Mouse (Mus musculus): ENCODE results near the gene Tbc1d10b. TPM values are rescaled to one million over a fixed set of nuclear protein-coding genes. Genes with fewer than 3 reads are reported as not detected.

The Tbc1d10b gene
- polyA plus RNA-seq, 1 experiment from 2014 or later, result 26.4 TPM

DNA sequence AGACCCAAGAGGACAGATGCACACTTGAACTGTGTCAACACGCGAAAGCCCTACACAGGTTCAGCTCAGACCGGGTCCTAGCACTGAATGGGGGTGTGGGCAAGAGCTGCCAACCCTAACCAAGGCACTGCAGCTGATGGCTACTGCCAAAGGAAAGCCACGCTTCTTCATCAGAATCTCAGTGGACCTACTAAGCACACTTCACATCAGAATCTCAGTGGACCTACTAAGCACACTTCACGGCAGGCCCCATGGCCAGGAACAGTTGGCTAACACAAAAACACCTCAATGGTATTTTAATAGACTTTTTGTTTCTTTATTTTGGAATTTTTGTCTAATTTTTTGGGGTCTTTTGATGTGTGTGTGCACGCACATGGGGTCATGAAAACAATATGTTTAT, 55.8 kb downstream of the Tbc1d10b start:
- Histone ChIP-seq H3K9me3 (no peaks in the 10 kb centered on the region), H3K4me1 (no peaks in the 10 kb centered on the region), H3K4me3 (no peak overlapping the region), H3K36me3 (no peaks in the 10 kb centered on the region), H3K27ac (no peak overlapping the region), H3K27me3 (ENCODE audit: insufficient read depth, poor library complexity, severe bottlenecking) (no peaks in the 10 kb centered on the region)
- DNase-seq (ENCODE audit: low spot score), result no peak
- 88% methylated on average over 6 of the region's 6 CpGs for WGBS

DNA sequence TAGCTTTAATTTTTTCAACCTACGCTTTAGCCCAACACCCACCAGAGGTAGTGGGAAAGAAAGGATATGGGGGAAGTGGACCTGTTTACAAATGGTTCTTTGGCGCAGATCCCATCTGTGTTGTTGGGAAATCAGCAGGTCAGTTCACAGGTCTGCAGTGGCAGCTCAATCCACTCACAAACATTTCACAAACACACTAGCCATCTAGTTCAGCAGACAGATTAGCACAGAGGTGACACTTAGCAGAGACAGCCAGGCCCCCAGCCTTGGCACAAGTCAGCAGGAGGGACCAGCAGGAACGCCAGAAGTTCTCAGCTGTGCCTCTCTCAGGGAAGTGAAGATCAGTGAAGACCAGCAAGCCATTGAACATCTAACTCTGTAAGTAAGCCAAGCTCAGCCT, 60.4 kb downstream of the Tbc1d10b start:
- no peaks in the 10 kb centered on the region for H3K27me3 ChIP-seq (ENCODE audit: insufficient read depth, poor library complexity, severe bottlenecking)
- no peaks in the 10 kb centered on the region for H3K9me3 ChIP-seq
- 48% methylated on average over 3 of the region's 3 CpGs for WGBS
- H3K27ac ChIP-seq, result no peak overlapping the region
- DNase-seq (ENCODE audit: low spot score), result no peak
- peaks cover 9% of the 10 kb centered on the region; the same call in 1 of the 2 replicates for H3K4me1 ChIP-seq
- H3K36me3 ChIP-seq, result no peaks in the 10 kb centered on the region
- H3K4me3 ChIP-seq, result no peak overlapping the region

Other genes starting within 250 kb of the Tbc1d10b start
- 87.4 and 89.3 TPM in 2 replicates for gene Cdipt, start 232.6 kb downstream of the Tbc1d10b start, polyA plus RNA-seq (2016; fragmentation: Nextera tagmentation; extraction: Ambion mirVana)
- 1.3 and 1.5 TPM in 2 replicates for gene Cdiptos, start 232.4 kb downstream of the Tbc1d10b start, polyA plus RNA-seq (2016; fragmentation: Nextera tagmentation; extraction: Ambion mirVana)
- gene Mvp, start 193.8 kb downstream of the Tbc1d10b start, polyA plus RNA-seq (2016; fragmentation: Nextera tagmentation; extraction: Ambion mirVana), result 8.4 and 9.9 TPM in 2 replicates
- 0.41 TPM in 1 of 2 replicates, not detected in the other for gene Pagr1b, start 192.0 kb downstream of the Tbc1d10b start, polyA plus RNA-seq (2016; fragmentation: Nextera tagmentation; extraction: Ambion mirVana)
- 64.1 and 99.6 TPM in 2 replicates for gene Pagr1a, start 191.1 kb downstream of the Tbc1d10b start, polyA plus RNA-seq (2016; fragmentation: Nextera tagmentation; extraction: Ambion mirVana)
- gene Gm42742, start 187.4 kb downstream of the Tbc1d10b start, polyA plus RNA-seq (2016; fragmentation: Nextera tagmentation; extraction: Ambion mirVana), result 20.6 and 46.6 TPM in 2 replicates
- 2.4 and 3.2 TPM in 2 replicates for gene Prrt2, start 187.3 kb downstream of the Tbc1d10b start, polyA plus RNA-seq (2016; fragmentation: Nextera tagmentation; extraction: Ambion mirVana)
- gene Maz, start 181.4 kb downstream of the Tbc1d10b start, polyA plus RNA-seq (2016; fragmentation: Nextera tagmentation; extraction: Ambion mirVana), result 41.5 and 66.9 TPM in 2 replicates
- gene Kif22, start 166.0 kb downstream of the Tbc1d10b start, polyA plus RNA-seq (2016; fragmentation: Nextera tagmentation; extraction: Ambion mirVana), result 110 and 145 TPM in 2 replicates
- not detected in 2 replicates for gene Zg16, start 121.1 kb downstream of the Tbc1d10b start, polyA plus RNA-seq (2016; fragmentation: Nextera tagmentation; extraction: Ambion mirVana)
- 0.73 and 1.0 TPM in 2 replicates for gene AI467606, start 117.1 kb downstream of the Tbc1d10b start, polyA plus RNA-seq (2016; fragmentation: Nextera tagmentation; extraction: Ambion mirVana)
- 7.2 and 14.5 TPM in 2 replicates for gene Qprt, start 86.2 kb downstream of the Tbc1d10b start, polyA plus RNA-seq (2016; fragmentation: Nextera tagmentation; extraction: Ambion mirVana)
- 0.06 and 0.50 TPM in 2 replicates for gene Spn, start 70.6 kb downstream of the Tbc1d10b start, polyA plus RNA-seq (2016; fragmentation: Nextera tagmentation; extraction: Ambion mirVana)
- 49.1 and 61.0 TPM in 2 replicates for gene Cd2bp2, start 12.4 kb downstream of the Tbc1d10b start, polyA plus RNA-seq (2016; fragmentation: Nextera tagmentation; extraction: Ambion mirVana)
- gene Mylpf, start 422 bp upstream of the Tbc1d10b start, polyA plus RNA-seq (2016; fragmentation: Nextera tagmentation; extraction: Ambion mirVana), result 40.4 and 51.1 TPM in 2 replicates
- gene Zfp553, start 24.6 kb upstream of the Tbc1d10b start, polyA plus RNA-seq (2016; fragmentation: Nextera tagmentation; extraction: Ambion mirVana), result 30.5 and 42.9 TPM in 2 replicates
- gene Sept1, start 24.7 kb upstream of the Tbc1d10b start, polyA plus RNA-seq (2016; fragmentation: Nextera tagmentation; extraction: Ambion mirVana), result 21.2 and 25.4 TPM in 2 replicates
- gene Zfp771, start 35.8 kb upstream of the Tbc1d10b start, polyA plus RNA-seq (2016; fragmentation: Nextera tagmentation; extraction: Ambion mirVana), result 41.3 and 44.6 TPM in 2 replicates
- gene Dctpp1, start 52.2 kb upstream of the Tbc1d10b start, polyA plus RNA-seq (2016; fragmentation: Nextera tagmentation; extraction: Ambion mirVana), result 222 and 262 TPM in 2 replicates
- gene Sephs2, start 65.6 kb upstream of the Tbc1d10b start, polyA plus RNA-seq (2016; fragmentation: Nextera tagmentation; extraction: Ambion mirVana), result 79.9 and 88.3 TPM in 2 replicates
- 0.72 and 0.92 TPM in 2 replicates for gene Itgal, start 87.8 kb upstream of the Tbc1d10b start, polyA plus RNA-seq (2016; fragmentation: Nextera tagmentation; extraction: Ambion mirVana)
- 18.7 and 19.0 TPM in 2 replicates for gene Zfp768, start 137.1 kb upstream of the Tbc1d10b start, polyA plus RNA-seq (2016; fragmentation: Nextera tagmentation; extraction: Ambion mirVana)
- gene Zfp747, start 167.6 kb upstream of the Tbc1d10b start, polyA plus RNA-seq (2016; fragmentation: Nextera tagmentation; extraction: Ambion mirVana), result 5.3 and 6.7 TPM in 2 replicates
- gene 9130019O22Rik, start 178.7 kb upstream of the Tbc1d10b start, polyA plus RNA-seq (2016; fragmentation: Nextera tagmentation; extraction: Ambion mirVana), result 4.6 and 4.8 TPM in 2 replicates
- 3.8 and 5.5 TPM in 2 replicates for gene E430018J23Rik, start 185.2 kb upstream of the Tbc1d10b start, polyA plus RNA-seq (2016; fragmentation: Nextera tagmentation; extraction: Ambion mirVana)
- 5.1 and 6.6 TPM in 2 replicates for gene Zfp764, start 198.4 kb upstream of the Tbc1d10b start, polyA plus RNA-seq (2016; fragmentation: Nextera tagmentation; extraction: Ambion mirVana)
- gene Zfp688, start 213.6 kb upstream of the Tbc1d10b start, polyA plus RNA-seq (2016; fragmentation: Nextera tagmentation; extraction: Ambion mirVana), result 20.9 and 26.8 TPM in 2 replicates
- 6.6 and 7.0 TPM in 2 replicates for gene Zfp689, start 240.7 kb upstream of the Tbc1d10b start, polyA plus RNA-seq (2016; fragmentation: Nextera tagmentation; extraction: Ambion mirVana)

Data from heart, embryonic 10.5 days (tissue).